Mouse (Mus musculus) midbrain, embryonic 10.5 days (tissue): ENCODE measurements around the gene Ccdc82. TPM values are rescaled to one million over a fixed set of nuclear protein-coding genes. Genes with fewer than 3 reads are reported as not detected.

Source experiments
- DNase-seq: peaks from one replicate; pipeline ENCODE4 v3.0.0-alpha.2; 2017; ENCODE audit warnings: low spot score
- H3K27ac ChIP-seq: fragments of 300-500 bp; sonication (generic); replicated peaks from 2 replicates; pipeline ENCODE4 v1.5.1; 2016; ENCODE audit warnings: mild to moderate bottlenecking
- H3K27me3 ChIP-seq: fragments of 300-500 bp; sonication (generic); 2 replicates; pipeline ENCODE4 v1.6.1; 2016; ENCODE audit warnings: low read depth, mild to moderate bottlenecking; ENCODE audit not compliant: poor library complexity, severe bottlenecking
- H3K36me3 ChIP-seq: fragments of 300-500 bp; sonication (generic); 2 replicates; pipeline ENCODE4 v1.6.1; 2016; ENCODE audit warnings: mild to moderate bottlenecking, moderate library complexity
- H3K4me1 ChIP-seq: fragments of 300-500 bp; sonication (generic); 2 replicates; pipeline ENCODE4 v1.6.1; 2016
- H3K4me3 ChIP-seq: fragments of 300-500 bp; sonication (generic); 2 replicates; pipeline ENCODE4 v1.5.1; 2016; ENCODE audit warnings: mild to moderate bottlenecking, moderate library complexity
- H3K9me3 ChIP-seq: fragments of 300-500 bp; sonication (generic); replicated peaks from 2 replicates; pipeline ENCODE4 v1.6.1; 2016; ENCODE audit warnings: mild to moderate bottlenecking
- WGBS: fragments of 180-500 bp; shearing (Covaris S2); methylation state at CpG from one replicate; pipeline ENCODE4 v1.1.7; 2016; 5-methylcytosine and 5-hydroxymethylcytosine counted together
- polyA plus RNA-seq: library from polyadenylated mRNA; unstranded; fragments of >200 nt; fragmentation: Nextera tagmentation; extraction: Ambion mirVana; gene quantifications from 2 replicates; pipeline ENCODE4 v1.2.1, GENCODE M21; 2016

Ccdc82 gene
- polyA plus RNA-seq, 1 experiment from 2014 or later: 9.1 TPM

- H3K36me3 ChIP-seq: no peaks in the 10 kb centered on the region
- peak overlapping the region; percentile 76; the same call in 1 of the 2 replicates for H3K4me3 ChIP-seq
- peaks cover 24% of the 10 kb centered on the region for H3K27me3 ChIP-seq
- H3K27ac ChIP-seq: peak overlapping the region; percentile 65; the same call in 1 of the 2 replicates
- DNase-seq: no peak
- H3K4me1 ChIP-seq: peaks cover 87% of the 10 kb centered on the region
- no peaks in the 10 kb centered on the region for H3K9me3 ChIP-seq
- WGBS: 68% methylated on average over 6 of the region's 6 CpGs
These were observed 55.5 kb downstream of the Ccdc82 start for GRCm38 (mm10) chr9:13302183-13302825.

GRCm38 (mm10) chr9:13303099-13303771 lies 56.5 kb downstream of the Ccdc82 start:
- peak; percentile 61 for DNase-seq
- WGBS: 25% methylated on average over 5 of the region's 5 CpGs

GRCm38 (mm10) chr9:13303976-13304375 lies 57.2 kb downstream of the Ccdc82 start:
- DNase-seq: no peak
- H3K4me1 ChIP-seq: peaks cover 84% of the 10 kb centered on the region
- H3K9me3 ChIP-seq: no peaks in the 10 kb centered on the region
- H3K36me3 ChIP-seq: no peaks in the 10 kb centered on the region
- 0 out of 2 replicates have a peak overlapping the region, but pooled peaks have one; percentile 65 for H3K27ac ChIP-seq
- peaks cover 21% of the 10 kb centered on the region for H3K27me3 ChIP-seq
- H3K4me3 ChIP-seq: no peak overlapping the region
- WGBS: 62% methylated on average over 6 of the region's 6 CpGs

More at GRCm38 (mm10) chr9:13303099-13303771, 56.5 kb downstream of the Ccdc82 start:
- Histone ChIP-seq H3K27ac (peak overlapping the region; percentile 65; the same call in 1 of the 2 replicates), H3K27me3 (peaks cover 24% of the 10 kb centered on the region), H3K4me3 (no peak overlapping the region; the same call in 1 of the 2 replicates), H3K4me1 (peaks cover 85% of the 10 kb centered on the region), H3K9me3 (no peaks in the 10 kb centered on the region), H3K36me3 (no peaks in the 10 kb centered on the region)

GRCm38 (mm10) chr9:13306471-13306870 lies 59.7 kb downstream of the Ccdc82 start:
- no peak for DNase-seq

GRCm38 (mm10) chr9:13307226-13307625 lies 60.5 kb downstream of the Ccdc82 start:
- Histone ChIP-seq H3K4me1 (peaks cover 73% of the 10 kb centered on the region), H3K27ac (peak overlapping the region; percentile 50)

More at GRCm38 (mm10) chr9:13306471-13306870, 59.7 kb downstream of the Ccdc82 start:
- H3K4me3 ChIP-seq: no peak overlapping the region
- no peaks in the 10 kb centered on the region for H3K27me3 ChIP-seq
- H3K4me1 ChIP-seq: peaks cover 76% of the 10 kb centered on the region
- no peaks in the 10 kb centered on the region for H3K9me3 ChIP-seq
- H3K36me3 ChIP-seq: no peaks in the 10 kb centered on the region
- 91% methylated on average over 3 of the region's 3 CpGs for WGBS
- H3K27ac ChIP-seq: no peak overlapping the region

GRCm38 (mm10) chr9:13308718-13309117 lies 62.0 kb downstream of the Ccdc82 start:
- Histone ChIP-seq H3K4me1 (peaks cover 61% of the 10 kb centered on the region), H3K27ac (no peak overlapping the region), H3K9me3 (no peaks in the 10 kb centered on the region), H3K4me3 (no peak overlapping the region), H3K27me3 (no peaks in the 10 kb centered on the region), H3K36me3 (no peaks in the 10 kb centered on the region)
- 84% methylated on average over 8 of the region's 8 CpGs for WGBS
- DNase-seq: no peak

More at GRCm38 (mm10) chr9:13307226-13307625, 60.5 kb downstream of the Ccdc82 start:
- WGBS: 53% methylated on average over 4 of the region's 4 CpGs
- no peaks in the 10 kb centered on the region for H3K27me3 ChIP-seq
- DNase-seq: no peak
- no peak overlapping the region for H3K4me3 ChIP-seq
- no peaks in the 10 kb centered on the region for H3K36me3 ChIP-seq
- H3K9me3 ChIP-seq: no peaks in the 10 kb centered on the region

GRCm38 (mm10) chr9:13309807-13310206 lies 63.1 kb downstream of the Ccdc82 start:
- no peak for DNase-seq
- H3K4me3 ChIP-seq: no peak overlapping the region
- peaks cover 51% of the 10 kb centered on the region for H3K4me1 ChIP-seq

GRCm38 (mm10) chr9:13310236-13310635 lies 63.5 kb downstream of the Ccdc82 start:
- Histone ChIP-seq H3K27me3 (no peaks in the 10 kb centered on the region), H3K9me3 (no peaks in the 10 kb centered on the region), H3K4me3 (no peak overlapping the region), H3K27ac (peak overlapping the region; percentile 59), H3K36me3 (no peaks in the 10 kb centered on the region), H3K4me1 (peaks cover 51% of the 10 kb centered on the region)
- DNase-seq: no peak
- WGBS: 36% methylated on average over 3 of the region's 3 CpGs

More at GRCm38 (mm10) chr9:13309807-13310206, 63.1 kb downstream of the Ccdc82 start:
- H3K27ac ChIP-seq: peak overlapping the region; percentile 30
- WGBS: 79% methylated on average over 7 of the region's 7 CpGs
- no peaks in the 10 kb centered on the region for H3K36me3 ChIP-seq
- H3K27me3 ChIP-seq: no peaks in the 10 kb centered on the region
- H3K9me3 ChIP-seq: no peaks in the 10 kb centered on the region

- H3K36me3 ChIP-seq: no peaks in the 10 kb centered on the region
- no peak for DNase-seq
- 67% methylated on average over 2 of the region's 2 CpGs for WGBS
- peaks cover 55% of the 10 kb centered on the region for H3K4me1 ChIP-seq
- H3K27ac ChIP-seq: no peak overlapping the region
- no peaks in the 10 kb centered on the region for H3K9me3 ChIP-seq
- H3K27me3 ChIP-seq: no peaks in the 10 kb centered on the region
- no peak overlapping the region for H3K4me3 ChIP-seq
These were observed 64.3 kb downstream of the Ccdc82 start for GRCm38 (mm10) chr9:13311094-13311493.

GRCm38 (mm10) chr9:13313923-13314322 lies 67.2 kb downstream of the Ccdc82 start:
- Histone ChIP-seq H3K36me3 (no peaks in the 10 kb centered on the region), H3K4me3 (no peak overlapping the region), H3K9me3 (no peaks in the 10 kb centered on the region), H3K27ac (no peak overlapping the region), H3K4me1 (peaks cover 31% of the 10 kb centered on the region), H3K27me3 (no peaks in the 10 kb centered on the region)
- WGBS: 97% methylated on average over 2 of the region's 2 CpGs
- DNase-seq: no peak

GRCm38 (mm10) chr9:13314577-13315004 lies 67.8 kb downstream of the Ccdc82 start:
- Histone ChIP-seq H3K27ac (no peak overlapping the region), H3K4me3 (no peak overlapping the region), H3K27me3 (no peaks in the 10 kb centered on the region), H3K36me3 (no peaks in the 10 kb centered on the region), H3K9me3 (no peaks in the 10 kb centered on the region), H3K4me1 (peaks cover 28% of the 10 kb centered on the region)
- WGBS: 84% methylated on average over 5 of the region's 5 CpGs
- no peak for DNase-seq

GRCm38 (mm10) chr9:13315393-13315792 lies 68.6 kb downstream of the Ccdc82 start:
- Histone ChIP-seq H3K27ac (no peak overlapping the region), H3K4me3 (no peak overlapping the region), H3K27me3 (no peaks in the 10 kb centered on the region), H3K9me3 (no peaks in the 10 kb centered on the region), H3K4me1 (peaks cover 20% of the 10 kb centered on the region), H3K36me3 (no peaks in the 10 kb centered on the region)
- no peak for DNase-seq
- WGBS: 79% methylated on average over 5 of the region's 5 CpGs

GRCm38 (mm10) chr9:13319566-13319965 lies 72.8 kb downstream of the Ccdc82 start:
- DNase-seq: no peak
- Histone ChIP-seq H3K4me3 (no peak overlapping the region), H3K4me1 (peaks cover 19% of the 10 kb centered on the region), H3K9me3 (no peaks in the 10 kb centered on the region), H3K27me3 (no peaks in the 10 kb centered on the region), H3K36me3 (no peaks in the 10 kb centered on the region), H3K27ac (no peak overlapping the region)
- 90% methylated on average over 2 of the region's 2 CpGs for WGBS
